Mouse (Mus musculus) G1E (cell line): Measurements from ENCODE around the gene Gnl2.

ENCODE experiments used
- CTCF ChIP-seq: IDR thresholded peaks from 2 replicates; pipeline ENCODE4 v1.5.1; 2012; ENCODE audit warnings: low read depth, low read length, inconsistent platforms, mixed read lengths
- GATA1 ChIP-seq: IDR thresholded peaks from 2 replicates; pipeline ENCODE4 v1.6.1; 2012; ENCODE audit warnings: borderline replicate concordance, low read length, inconsistent platforms, mixed read lengths
- POLR2AphosphoS5 ChIP-seq: IDR thresholded peaks from 2 replicates; pipeline ENCODE4 v1.6.1; 2012; ENCODE audit warnings: low read depth, low read length, inconsistent platforms; ENCODE audit not compliant: insufficient replicate concordance

- no peak for TF ChIP-seq CTCF
- no peak for TF ChIP-seq POLR2AphosphoS5
- no peak for TF ChIP-seq GATA1
Observed at GRCm38 (mm10) chr4:124988382-124988781, 28.0 kb upstream of the Gnl2 start.
